Mouse (Mus musculus) intestine, postnatal 0 days (tissue): ENCODE data around the gene Ncoa7. TPM values are rescaled to one million over a fixed set of nuclear protein-coding genes. Genes with fewer than 3 reads are reported as not detected.

Experiments
- ATAC-seq: fragments of 200-750 bp; cut with Nextera tagmentation; 2 replicates; pipeline ENCODE4 v1.8.0; 2017; ENCODE audit warnings: mild to moderate bottlenecking, moderate TSS enrichment, moderate library complexity
- H3K27ac ChIP-seq: fragments of 300-500 bp; sonication (generic); 2 replicates; pipeline ENCODE4 v1.5.1; 2014; ENCODE audit warnings: mild to moderate bottlenecking, low read depth, low read length, moderate library complexity
- H3K27me3 ChIP-seq: fragments of 300-500 bp; sonication (generic); replicated peaks from 2 replicates; pipeline ENCODE4 v1.6.1; 2014; ENCODE audit warnings: low read length, mixed read lengths; ENCODE audit not compliant: control insufficient read depth, insufficient read depth
- H3K36me3 ChIP-seq: fragments of 300-500 bp; sonication (generic); 2 replicates; pipeline ENCODE4 v1.6.1; 2014; ENCODE audit warnings: mild to moderate bottlenecking, moderate library complexity; ENCODE audit not compliant: control insufficient read depth, insufficient read depth
- H3K4me1 ChIP-seq: fragments of 300-500 bp; sonication (generic); replicated peaks from 2 replicates; pipeline ENCODE4 v1.6.1; 2014; ENCODE audit warnings: antibody characterized with exemption, low read length, mixed read lengths; ENCODE audit not compliant: control insufficient read depth, insufficient read depth
- H3K4me2 ChIP-seq: fragments of 300-500 bp; sonication (generic); replicated peaks from 2 replicates; pipeline ENCODE4 v1.6.1; 2014; ENCODE audit warnings: low read depth, mild to moderate bottlenecking, moderate library complexity
- H3K4me3 ChIP-seq: fragments of 300-500 bp; sonication (generic); 2 replicates; pipeline ENCODE4 v1.5.1; 2014; ENCODE audit warnings: low read depth, low read length
- H3K9ac ChIP-seq: fragments of 300-500 bp; sonication (generic); 2 replicates; pipeline ENCODE4 v1.6.1; 2014; ENCODE audit warnings: mild to moderate bottlenecking, low read depth, low read length
- H3K9me3 ChIP-seq: fragments of 300-500 bp; sonication (generic); 2 replicates; pipeline ENCODE4 v1.6.1; 2016; ENCODE audit warnings: mixed run types; ENCODE audit not compliant: control insufficient read depth
- CTCF ChIP-seq: sonication (generic); IDR thresholded peaks from 2 replicates; pipeline ENCODE4 v1.5.1; 2016; ENCODE audit warnings: low read depth, mild to moderate bottlenecking, control low read depth, antibody characterized with exemption, moderate library complexity
- WGBS: fragments of 180-500 bp; shearing (Covaris S2); extraction: QIAGEN DNeasy Blood & Tissue Kit; methylation state at CpG from one replicate; pipeline ENCODE4 v1.1.7; 2014; 5-methylcytosine and 5-hydroxymethylcytosine counted together
- polyA plus RNA-seq: library from polyadenylated mRNA; unstranded; fragments of >200 nt; fragmentation: Nextera tagmentation; extraction: Ambion mirVana; gene quantifications from 2 replicates; pipeline ENCODE4 v1.2.1, GENCODE M21; 2015

Ncoa7 gene
- 10.4 and 13.1 TPM in 2 replicates for polyA plus RNA-seq

DNA sequence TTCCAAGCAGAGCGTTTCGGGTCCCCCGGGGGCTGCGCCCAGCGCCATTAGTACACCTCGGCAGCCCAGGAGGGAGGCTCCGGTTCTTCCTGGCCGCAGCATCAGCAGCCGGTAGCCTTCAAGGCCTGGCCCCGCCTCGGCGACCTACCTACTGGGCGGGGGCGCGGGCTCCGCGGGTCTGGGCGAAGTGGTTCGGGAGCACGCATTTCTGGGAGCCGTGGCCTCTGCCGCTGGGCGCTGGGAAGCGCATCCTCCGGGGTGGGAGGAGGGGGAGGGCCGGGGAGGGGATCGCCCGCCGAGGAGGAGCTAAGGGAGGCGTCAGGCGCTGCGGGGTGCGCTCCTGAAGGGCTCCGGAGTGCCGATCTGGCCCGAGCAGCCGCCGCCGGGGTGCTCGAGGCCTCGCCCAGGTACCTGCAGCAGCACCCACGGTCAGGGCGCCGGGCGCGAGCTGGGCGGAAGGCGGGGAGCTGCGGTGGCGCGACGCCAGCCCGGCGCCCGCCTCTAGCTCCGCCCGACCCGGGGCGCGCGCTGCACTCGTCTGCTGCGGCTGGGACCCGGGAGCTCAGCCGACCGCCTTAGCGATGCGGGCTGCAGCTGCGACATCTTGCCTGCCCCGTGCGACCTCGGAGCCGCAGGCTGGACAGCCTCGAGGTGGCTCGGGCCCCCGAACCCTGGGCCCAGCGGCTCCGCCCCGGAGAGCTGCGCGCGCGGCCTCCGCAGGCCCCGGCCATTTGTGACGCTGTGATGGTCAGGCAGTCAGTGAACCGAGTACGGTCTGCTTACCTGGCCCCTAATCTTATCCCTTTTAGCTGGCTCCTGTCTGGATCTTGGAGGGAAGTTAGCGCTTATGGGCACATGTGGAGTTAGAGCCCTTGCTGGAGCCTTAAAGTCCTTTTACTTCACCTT is at the start of gene Ncoa7:
Gene Ncoa7, minus strand, starts transcription at position 646 of the 906 bp plus-strand sequence.
- no peaks in the 10 kb centered on the region for H3K36me3 ChIP-seq
- H3K9ac ChIP-seq = peak within 1 kb of the TSS; percentile 74
- peak within 1 kb of the TSS; percentile 96 for H3K27ac ChIP-seq
- H3K4me2 ChIP-seq = peak within 1 kb of the TSS; percentile 88
- no peaks in the 10 kb centered on the region; the same call in 1 of the 2 replicates for H3K4me1 ChIP-seq
- no peaks in the 10 kb centered on the region for H3K9me3 ChIP-seq
- peak; percentile 95 for ATAC-seq
- peak within 1 kb of the TSS; percentile 87 for H3K4me3 ChIP-seq
- no peak for TF ChIP-seq CTCF
- no peaks in the 10 kb centered on the region for H3K27me3 ChIP-seq
- WGBS = under 1% methylated on average over 66 of the region's 89 CpGs

DNA sequence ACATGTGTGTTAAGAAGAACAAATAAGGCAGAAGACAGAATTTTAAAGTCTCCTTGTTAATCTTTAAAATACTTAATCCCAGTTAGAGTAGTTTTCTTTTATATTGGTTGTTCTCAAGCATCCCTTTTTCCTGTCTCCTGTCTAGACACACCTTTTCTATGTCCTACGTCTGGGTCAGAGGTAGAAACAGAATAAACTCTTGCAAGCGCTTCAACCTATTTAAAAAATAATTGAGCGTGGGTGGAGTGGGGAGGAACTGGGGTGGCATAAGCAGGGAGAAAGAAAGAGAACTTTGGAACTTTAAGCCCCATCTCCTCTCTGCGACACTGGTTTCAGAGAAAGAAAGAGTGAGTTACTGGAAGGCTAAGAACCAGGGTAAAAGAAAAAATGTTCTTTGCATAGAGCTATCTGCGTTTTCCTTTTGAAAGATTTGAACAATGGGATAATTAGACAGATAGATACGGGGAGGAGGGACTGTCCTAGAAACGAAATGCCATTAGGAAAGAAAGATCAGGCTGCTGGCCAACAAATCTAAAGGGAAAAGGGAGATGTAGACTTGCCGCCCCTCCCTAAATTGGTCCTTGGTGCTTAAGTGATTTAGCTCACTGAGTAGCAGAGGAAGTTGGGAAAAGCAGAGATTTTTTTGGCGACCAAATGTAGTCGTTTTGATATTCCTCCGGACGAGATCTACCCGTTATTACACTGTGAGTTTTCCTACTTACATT is 42.1 kb upstream of the Ncoa7 start:
- Histone ChIP-seq H3K9ac (no peak overlapping the region), H3K27ac (no peak overlapping the region), H3K4me1 (peaks cover 4% of the 10 kb centered on the region; the same call in 1 of the 2 replicates), H3K27me3 (peaks cover 54% of the 10 kb centered on the region), H3K9me3 (no peaks in the 10 kb centered on the region), H3K4me2 (no peak overlapping the region), H3K4me3 (no peak overlapping the region), H3K36me3 (no peaks in the 10 kb centered on the region)
- ATAC-seq = no peak
- 34% methylated on average over 13 of the region's 13 CpGs for WGBS
- TF ChIP-seq CTCF = no peak

DNA sequence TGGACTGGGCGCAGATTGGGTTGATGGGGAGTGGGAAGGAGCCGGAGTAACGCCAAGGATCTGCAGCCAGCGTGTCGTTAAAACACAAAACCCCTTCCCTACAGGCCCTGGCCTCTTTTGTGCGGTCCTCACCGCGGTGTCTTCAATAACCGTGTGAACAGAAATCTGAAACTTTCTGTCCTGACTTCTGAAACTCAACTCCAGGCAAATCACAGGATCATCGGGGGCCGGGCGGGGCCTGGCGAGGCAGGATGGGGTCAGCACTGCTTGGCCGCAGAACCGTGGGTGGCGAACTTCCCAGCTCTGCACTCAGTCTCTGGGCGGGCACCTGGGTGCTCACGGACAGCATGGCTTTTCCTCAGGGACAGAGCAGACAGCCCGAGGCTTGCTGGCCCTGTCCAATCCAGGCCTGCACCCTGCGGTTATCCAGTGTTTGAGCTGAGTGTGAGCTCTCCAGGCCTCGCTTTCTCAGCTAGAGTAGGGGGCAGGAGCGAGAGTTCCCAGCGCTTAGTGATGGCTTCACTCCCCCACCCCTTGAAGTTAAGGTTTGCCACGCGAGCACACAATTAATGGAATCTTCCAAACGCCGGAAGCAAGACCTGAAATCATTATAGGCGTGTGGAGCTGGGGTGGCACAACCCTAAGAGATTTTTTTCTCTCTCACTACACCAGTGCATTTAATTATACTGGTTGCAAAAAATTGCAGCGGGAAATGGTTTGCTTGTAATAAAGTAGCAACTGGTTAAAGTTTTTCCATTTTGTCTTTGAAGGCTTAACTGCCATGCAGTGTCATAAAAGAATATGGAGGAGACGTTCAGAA is 41.3 kb upstream of the Ncoa7 start:
- TF ChIP-seq CTCF = no peak
- Histone ChIP-seq H3K27ac (no peak overlapping the region), H3K4me1 (peaks cover 4% of the 10 kb centered on the region; the same call in 1 of the 2 replicates), H3K4me3 (peak overlapping the region; percentile 50), H3K4me2 (peak overlapping the region; percentile 83), H3K27me3 (peaks cover 55% of the 10 kb centered on the region), H3K36me3 (no peaks in the 10 kb centered on the region), H3K9me3 (no peaks in the 10 kb centered on the region), H3K9ac (no peak overlapping the region)
- ATAC-seq = no peak
- WGBS = 12% methylated on average over 30 of the region's 30 CpGs

DNA sequence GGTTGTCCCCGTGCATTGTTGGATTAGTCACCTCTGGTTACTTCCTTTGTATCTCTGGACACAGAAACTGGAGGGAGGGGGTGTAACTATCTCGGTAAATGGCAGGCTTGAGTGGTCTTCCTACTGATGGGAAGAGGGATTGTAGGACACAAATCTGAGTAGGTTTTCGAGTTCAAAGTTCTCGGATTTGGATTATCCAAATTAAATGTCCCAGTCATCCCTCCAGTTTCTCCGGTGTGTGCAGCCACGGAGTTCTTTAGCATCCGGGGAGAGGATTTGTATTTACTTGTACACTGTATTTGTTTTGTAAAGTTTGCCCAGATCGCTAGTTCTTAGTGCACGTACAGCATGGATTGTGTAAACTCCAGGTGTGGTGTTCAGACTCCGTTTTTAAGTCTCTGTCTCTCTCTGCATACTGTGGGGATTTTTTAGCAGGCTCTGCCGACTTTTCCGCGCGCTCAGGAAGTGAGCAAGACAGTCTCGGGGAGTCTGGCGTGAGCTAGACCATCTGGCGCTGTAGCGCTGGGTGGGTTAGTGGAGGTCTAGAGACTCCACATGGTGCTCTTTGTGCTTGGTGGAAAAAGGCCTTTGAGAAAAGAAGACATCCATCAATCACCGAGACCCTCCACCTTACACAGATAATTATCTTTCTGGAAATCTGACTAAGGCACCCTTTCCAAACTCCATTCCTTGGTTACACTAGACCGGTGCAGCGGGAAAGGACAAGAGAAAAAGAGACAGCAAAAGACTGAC is 40.5 kb upstream of the Ncoa7 start:
- H3K4me2 ChIP-seq = peak overlapping the region; percentile 83
- no peak overlapping the region for H3K27ac ChIP-seq
- WGBS = 4% methylated on average over 21 of the region's 21 CpGs
- peaks cover 61% of the 10 kb centered on the region for H3K27me3 ChIP-seq
- no peak for ATAC-seq
- H3K9ac ChIP-seq = no peak overlapping the region
- no peaks in the 10 kb centered on the region for H3K36me3 ChIP-seq
- H3K4me3 ChIP-seq = peak overlapping the region; percentile 50
- no peak for TF ChIP-seq CTCF
- H3K4me1 ChIP-seq = peaks cover 4% of the 10 kb centered on the region; the same call in 1 of the 2 replicates
- H3K9me3 ChIP-seq = no peaks in the 10 kb centered on the region

DNA sequence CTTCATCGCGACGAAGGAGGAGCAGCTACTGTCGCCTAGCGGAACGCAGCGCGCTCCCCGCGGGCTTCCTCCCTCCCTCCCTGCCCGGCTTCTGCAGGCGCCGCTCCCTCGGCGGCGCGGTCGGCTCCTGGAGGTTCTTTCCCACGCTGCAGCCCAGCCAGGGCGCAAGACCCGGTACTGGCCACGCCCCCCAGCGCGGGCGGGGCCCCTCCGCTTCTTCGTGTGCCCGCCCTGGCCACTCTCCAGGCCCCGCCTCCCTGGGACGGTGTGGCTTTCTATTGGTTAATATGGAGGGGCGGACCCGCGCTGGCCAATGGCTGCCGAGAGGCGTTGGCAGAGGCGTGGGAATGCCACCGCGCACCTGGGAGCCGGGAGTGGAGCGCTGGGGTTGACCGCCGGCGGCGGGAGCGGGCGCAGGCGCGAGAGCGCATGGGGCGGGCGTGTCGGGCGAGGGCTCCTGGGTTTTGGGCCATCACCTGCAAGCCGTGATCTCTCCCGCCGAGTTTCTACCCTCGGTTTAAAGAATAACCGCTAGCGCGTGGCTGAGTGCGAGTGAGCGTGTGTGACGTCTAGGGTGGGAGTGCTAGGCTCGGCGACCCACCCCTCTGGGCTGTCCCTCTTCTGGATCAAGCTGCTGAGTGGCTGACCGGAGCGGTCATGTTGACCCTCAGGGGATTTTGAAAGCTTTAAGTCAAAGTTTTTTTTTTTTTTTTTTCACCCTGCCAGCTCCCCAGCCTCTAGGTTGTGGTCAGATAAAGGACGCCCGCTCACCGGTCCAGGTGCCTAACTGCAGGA is 39.7 kb upstream of the Ncoa7 start, which contains the start of gene Hey2:
Gene Hey2, minus strand, starts transcription at position 159 of the 795 bp plus-strand sequence.
- H3K27ac ChIP-seq = 0 out of 2 replicates have a peak within 1 kb of the TSS, but pooled peaks have one; percentile 7
- TF ChIP-seq CTCF = 0 out of 2 replicates have a peak, but pooled peaks have one; percentile 1
- peak within 1 kb of the TSS; percentile 83 for H3K4me2 ChIP-seq
- peak; percentile 100 for ATAC-seq
- WGBS = under 1% methylated on average over 69 of the region's 70 CpGs
- peak within 1 kb of the TSS; percentile 19; the same call in 1 of the 2 replicates for H3K9ac ChIP-seq
- H3K36me3 ChIP-seq = no peaks in the 10 kb centered on the region
- H3K9me3 ChIP-seq = no peaks in the 10 kb centered on the region
- H3K27me3 ChIP-seq = peaks cover 57% of the 10 kb centered on the region
- H3K4me1 ChIP-seq = peaks cover 4% of the 10 kb centered on the region; the same call in 1 of the 2 replicates
- peak within 1 kb of the TSS; percentile 50 for H3K4me3 ChIP-seq
